Mouse (Mus musculus) right cerebral cortex, postnatal 25 days (tissue): ENCODE measurements at regions not wholly inside any gene's neighbourhood (a gene's known extent, or its start where the extent isn't known, plus 50 kb on each side); places are given as distances from the start of the nearest gene placed in this dataset.

Source experiments
- DNase-seq: peaks from one replicate; pipeline ENCODE4 v3.0.0; 2022

GRCm38 (mm10) chr3:34338100-34338499 is 257.0 kb upstream of the Dnajc19 start:
- no peak for DNase-seq

GRCm38 (mm10) chr3:34333555-34333954 is 252.4 kb upstream of the Dnajc19 start:
- DNase-seq, result no peak

GRCm38 (mm10) chr3:34331889-34332276 is 250.8 kb upstream of the Dnajc19 start:
- DNase-seq, result no peak

- no peak for DNase-seq
These were observed 250.1 kb upstream of the Dnajc19 start for GRCm38 (mm10) chr3:34330970-34331888.

GRCm38 (mm10) chr3:34328865-34329264 is 247.7 kb upstream of the Dnajc19 start:
- no peak for DNase-seq

- no peak for DNase-seq
These were observed 244.5 kb upstream of the Dnajc19 start for GRCm38 (mm10) chr3:34325669-34326068.

GRCm38 (mm10) chr3:34322527-34323210 is 241.5 kb upstream of the Dnajc19 start:
- DNase-seq, result no peak

- no peak for DNase-seq
These were observed 233.7 kb upstream of the Dnajc19 start for GRCm38 (mm10) chr3:34314798-34315197.

GRCm38 (mm10) chr3:34314393-34314792 is 233.3 kb upstream of the Dnajc19 start:
- no peak for DNase-seq

GRCm38 (mm10) chr3:34311944-34312343 is 230.8 kb upstream of the Dnajc19 start:
- DNase-seq, result no peak

GRCm38 (mm10) chr3:34299637-34300036 is 218.5 kb upstream of the Dnajc19 start:
- no peak for DNase-seq

GRCm38 (mm10) chr3:34287836-34288235 is 206.7 kb upstream of the Dnajc19 start:
- DNase-seq, result no peak

- no peak for DNase-seq
These were observed 189.0 kb upstream of the Dnajc19 start for GRCm38 (mm10) chr3:34270154-34270553.

- DNase-seq, result no peak
These were observed 185.3 kb upstream of the Dnajc19 start for GRCm38 (mm10) chr3:34266462-34266861.

GRCm38 (mm10) chr3:34264811-34265210 is 183.7 kb upstream of the Dnajc19 start:
- no peak for DNase-seq

- no peak for DNase-seq
These were observed 171.7 kb upstream of the Dnajc19 start for GRCm38 (mm10) chr3:34252730-34253337.

- no peak for DNase-seq
These were observed 161.0 kb upstream of the Dnajc19 start for GRCm38 (mm10) chr3:34242126-34242525.

- DNase-seq, result peak; percentile 7
These were observed 158.9 kb upstream of the Dnajc19 start for GRCm38 (mm10) chr3:34239978-34240377.

- no peak for DNase-seq
These were observed 153.3 kb upstream of the Dnajc19 start for GRCm38 (mm10) chr3:34234391-34234790.

- no peak for DNase-seq
These were observed 151.5 kb upstream of the Dnajc19 start for GRCm38 (mm10) chr3:34232329-34233250.

GRCm38 (mm10) chr3:34231593-34232328 is 150.6 kb upstream of the Dnajc19 start:
- DNase-seq, result peak; percentile 35

GRCm38 (mm10) chr3:34222291-34222690 is 141.2 kb upstream of the Dnajc19 start:
- DNase-seq, result no peak
